Mouse (Mus musculus): ENCODE measurements around the gene Nt5dc1. TPM values are rescaled to one million over a fixed set of nuclear protein-coding genes. Genes with fewer than 3 reads are reported as not detected.
"Not testable (repeated sequence)": the region's sequence is repeated elsewhere in the genome, so short reads cannot be mapped to it uniquely, and the experiment has no call there.

Gene Nt5dc1
- 8.9 and 10.0 TPM in 2 replicates for polyA plus RNA-seq (2011; ENCODE audit: insufficient read length, low read depth, missing spikeins)

DNA sequence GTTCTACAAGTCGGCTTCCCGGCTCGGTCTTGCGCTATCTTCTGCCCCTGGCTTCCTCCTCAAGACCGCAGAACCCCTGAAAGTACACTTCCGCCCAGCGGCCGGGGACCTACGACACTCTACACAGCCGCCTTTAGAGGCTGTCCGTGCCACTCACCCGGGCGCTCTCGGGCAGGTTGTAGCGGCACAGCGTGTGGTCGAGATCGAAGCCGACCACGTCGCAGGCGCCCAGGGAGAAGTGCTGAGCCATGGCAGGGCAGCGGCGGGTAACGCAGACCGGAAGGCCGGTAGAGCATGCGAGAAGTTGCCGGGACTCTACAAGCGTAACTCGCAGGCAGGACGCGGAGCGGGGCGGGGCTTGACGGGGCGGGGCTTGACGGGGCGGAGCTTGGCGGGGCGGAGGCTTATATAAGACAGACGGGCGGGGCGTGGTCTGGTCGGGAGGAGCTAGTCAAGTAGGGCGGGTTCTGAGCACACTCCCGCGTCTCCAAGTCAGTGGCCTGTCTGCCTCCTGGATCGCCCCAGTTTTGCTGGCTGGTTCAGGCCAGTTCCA lies at the start of gene Nt5dc1:
Gene Nt5dc1, minus strand, starts transcription at position 349 of the 553 bp plus-strand sequence.
- H3K4me1 ChIP-seq (ENCODE audit: control insufficient read depth, insufficient read depth, low read length) = peaks cover 4% of the 10 kb centered on the region; the same call in 1 of the 2 replicates
- H3K4me3 ChIP-seq (ENCODE audit: insufficient read depth, low read length) = peak within 1 kb of the TSS; percentile 97
- TF ChIP-seq POLR2A (IDR thresholded peaks at IDR 0.05; ENCODE audit: low read depth, low read length) (peak; percentile 92), CTCF (IDR thresholded peaks at IDR 0.05; ENCODE audit: borderline replicate concordance, insufficient read depth, low read length) (no peak)
- H3K27ac ChIP-seq (ENCODE audit: insufficient read depth, low read length) = peak within 1 kb of the TSS; percentile 75

DNA sequence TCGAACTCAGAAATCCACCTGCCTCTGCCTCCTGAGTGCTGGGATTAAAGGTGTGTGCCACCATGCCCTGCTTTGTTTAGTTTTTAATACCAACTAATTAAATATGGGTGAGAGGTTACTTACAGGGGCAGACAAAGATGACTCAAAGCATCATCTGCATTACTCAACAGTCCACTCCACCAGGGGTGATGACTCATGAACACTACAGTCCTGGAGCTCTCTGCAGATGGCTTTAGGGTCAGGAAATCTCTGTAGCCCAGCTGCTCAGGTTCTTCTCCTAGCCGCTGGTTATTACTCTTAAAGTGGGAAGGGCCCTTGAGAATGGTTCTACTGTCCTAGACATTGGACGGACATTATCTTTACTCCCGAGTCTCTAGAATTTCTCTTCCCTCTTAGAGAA lies 46.0 kb upstream of the Nt5dc1 start:
- Histone ChIP-seq H3K27ac (ENCODE audit: insufficient read depth, low read length) (no peak overlapping the region), H3K4me1 (ENCODE audit: control insufficient read depth, insufficient read depth, low read length) (no peaks in the 10 kb centered on the region), H3K4me3 (ENCODE audit: insufficient read depth, low read length) (no peak overlapping the region)
- TF ChIP-seq POLR2A (IDR thresholded peaks at IDR 0.05; ENCODE audit: low read depth, low read length) = no peak
- no peak for TF ChIP-seq CTCF (IDR thresholded peaks at IDR 0.05; ENCODE audit: borderline replicate concordance, insufficient read depth, low read length)

DNA sequence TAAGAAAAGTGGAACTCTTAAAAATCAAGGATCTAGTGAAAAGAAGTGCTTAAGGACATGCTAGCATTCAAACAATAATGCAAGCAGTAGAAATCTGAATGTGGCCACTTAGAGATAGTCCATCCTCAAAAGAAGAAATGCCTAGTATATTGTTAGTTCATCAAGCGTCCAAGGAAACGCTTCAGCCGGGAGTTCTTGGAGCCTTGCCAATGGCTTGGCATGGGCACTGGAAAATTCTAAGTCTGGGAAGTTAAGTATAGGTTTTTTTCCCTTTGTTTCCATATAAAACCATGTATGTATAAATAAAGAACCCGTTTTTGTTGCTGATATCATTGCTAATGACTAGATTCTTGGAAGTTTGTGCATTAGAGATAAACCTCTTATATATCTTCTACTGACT lies 43.1 kb upstream of the Nt5dc1 start:
- TF ChIP-seq POLR2A (IDR thresholded peaks at IDR 0.05; ENCODE audit: low read depth, low read length) (no peak), CTCF (IDR thresholded peaks at IDR 0.05; ENCODE audit: borderline replicate concordance, insufficient read depth, low read length) (no peak)
- Histone ChIP-seq H3K27ac (ENCODE audit: insufficient read depth, low read length) (no peak overlapping the region), H3K4me1 (ENCODE audit: control insufficient read depth, insufficient read depth, low read length) (no peaks in the 10 kb centered on the region), H3K4me3 (ENCODE audit: insufficient read depth, low read length) (no peak overlapping the region)

DNA sequence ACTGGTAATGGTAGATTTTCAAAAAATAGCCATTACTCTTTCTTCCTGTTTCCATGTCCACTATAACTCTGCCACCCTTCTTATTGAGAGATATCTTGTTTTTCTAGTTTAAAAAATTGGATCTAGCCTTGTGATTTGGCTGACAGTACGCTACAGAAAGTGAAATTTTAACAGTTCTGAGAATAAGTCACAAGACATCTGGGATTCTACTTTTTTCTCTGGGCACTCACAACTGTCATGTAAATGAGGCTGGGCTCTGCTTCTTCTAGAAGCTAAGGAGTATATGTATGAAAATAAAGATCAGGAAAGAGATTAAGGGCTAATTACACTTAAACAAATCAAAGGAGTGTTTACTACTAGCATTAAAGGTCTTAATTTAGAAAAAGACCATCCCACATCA lies 31.1 kb upstream of the Nt5dc1 start:
- TF ChIP-seq POLR2A (IDR thresholded peaks at IDR 0.05; ENCODE audit: low read depth, low read length) (no peak), CTCF (IDR thresholded peaks at IDR 0.05; ENCODE audit: borderline replicate concordance, insufficient read depth, low read length) (no peak)
- H3K4me1 ChIP-seq (ENCODE audit: control insufficient read depth, insufficient read depth, low read length) = no peaks in the 10 kb centered on the region
- no peak overlapping the region for H3K4me3 ChIP-seq (ENCODE audit: insufficient read depth, low read length)
- H3K27ac ChIP-seq (ENCODE audit: insufficient read depth, low read length) = no peak overlapping the region

DNA sequence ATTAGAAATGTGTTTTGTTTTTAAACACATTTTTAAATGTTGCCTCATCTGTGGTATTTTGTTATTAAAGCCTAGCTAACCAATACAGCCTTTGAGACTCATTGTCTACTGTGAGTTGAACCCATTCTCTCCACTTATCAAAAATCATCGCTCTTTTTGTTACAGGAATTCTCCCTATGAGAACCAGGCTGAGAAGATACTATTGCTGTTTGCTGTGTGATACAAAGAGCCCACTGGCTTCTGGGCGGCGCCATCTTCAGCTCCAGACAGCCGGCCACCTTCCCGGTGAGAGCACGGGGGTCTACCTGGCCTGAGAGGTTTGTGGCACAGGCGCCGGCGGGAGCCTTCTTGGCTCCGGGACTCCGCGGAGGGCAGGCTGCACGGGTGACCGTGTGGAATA lies 15.8 kb upstream of the Nt5dc1 start:
- not testable (repeated sequence) for H3K4me3 ChIP-seq (ENCODE audit: insufficient read depth, low read length); H3K4me1 ChIP-seq (ENCODE audit: control insufficient read depth, insufficient read depth, low read length); H3K27ac ChIP-seq (ENCODE audit: insufficient read depth, low read length)

- TF ChIP-seq POLR2A (IDR thresholded peaks at IDR 0.05; ENCODE audit: low read depth, low read length) = no peak
- no peak for TF ChIP-seq CTCF (IDR thresholded peaks at IDR 0.05; ENCODE audit: borderline replicate concordance, insufficient read depth, low read length)
- no peak overlapping the region for H3K4me3 ChIP-seq (ENCODE audit: insufficient read depth, low read length)
- no peak overlapping the region for H3K27ac ChIP-seq (ENCODE audit: insufficient read depth, low read length)
- H3K4me1 ChIP-seq (ENCODE audit: control insufficient read depth, insufficient read depth, low read length) = no peaks in the 10 kb centered on the region
These were observed 13.4 kb upstream of the Nt5dc1 start for GRCm38 (mm10) chr10:34431783-34432182.

GRCm38 (mm10) chr10:34418794-34419193 lies 442 bp upstream of the Nt5dc1 start:
- H3K4me1 ChIP-seq (ENCODE audit: control insufficient read depth, insufficient read depth, low read length); H3K27ac ChIP-seq (ENCODE audit: insufficient read depth, low read length): not testable (repeated sequence)
- H3K4me3 ChIP-seq (ENCODE audit: insufficient read depth, low read length) = peak overlapping the region; percentile 32

GRCm38 (mm10) chr10:34399267-34399666 lies 19.1 kb downstream of the Nt5dc1 start:
- H3K27ac ChIP-seq (ENCODE audit: insufficient read depth, low read length) = no peak overlapping the region
- H3K4me1 ChIP-seq (ENCODE audit: control insufficient read depth, insufficient read depth, low read length) = no peaks in the 10 kb centered on the region
- H3K4me3 ChIP-seq (ENCODE audit: insufficient read depth, low read length) = no peak overlapping the region
- no peak for TF ChIP-seq POLR2A (IDR thresholded peaks at IDR 0.05; ENCODE audit: low read depth, low read length)
- TF ChIP-seq CTCF (IDR thresholded peaks at IDR 0.05; ENCODE audit: borderline replicate concordance, insufficient read depth, low read length) = no peak

DNA sequence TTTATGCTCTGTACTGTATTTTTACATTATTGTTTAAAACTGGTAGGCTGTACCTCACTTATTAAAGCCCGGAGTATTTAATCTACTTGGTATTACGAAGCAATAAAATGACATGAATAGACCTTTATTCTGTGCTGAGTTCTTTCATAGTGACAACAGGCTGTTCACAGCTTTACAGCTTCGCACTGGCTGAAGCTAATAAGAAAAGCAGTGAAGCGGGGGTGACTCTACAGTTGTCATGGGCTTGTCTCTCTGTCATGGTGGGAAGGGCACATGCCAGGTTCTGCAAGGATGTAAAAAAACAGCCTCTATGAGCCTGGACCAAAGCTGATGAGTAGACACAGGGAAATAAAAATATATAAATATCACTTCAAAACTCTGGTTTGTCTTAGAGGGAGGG lies 21.4 kb downstream of the Nt5dc1 start:
- Histone ChIP-seq H3K27ac (ENCODE audit: insufficient read depth, low read length) (no peak overlapping the region), H3K4me1 (ENCODE audit: control insufficient read depth, insufficient read depth, low read length) (no peaks in the 10 kb centered on the region), H3K4me3 (ENCODE audit: insufficient read depth, low read length) (no peak overlapping the region)
- no peak for TF ChIP-seq CTCF (IDR thresholded peaks at IDR 0.05; ENCODE audit: borderline replicate concordance, insufficient read depth, low read length)
- no peak for TF ChIP-seq POLR2A (IDR thresholded peaks at IDR 0.05; ENCODE audit: low read depth, low read length)

- Histone ChIP-seq H3K4me3 (ENCODE audit: insufficient read depth, low read length) (no peak within 1 kb of the TSS), H3K27ac (ENCODE audit: insufficient read depth, low read length) (peak within 1 kb of the TSS; percentile 1; the same call in 1 of the 2 replicates), H3K4me1 (ENCODE audit: control insufficient read depth, insufficient read depth, low read length) (peaks cover 3% of the 10 kb centered on the region; the same call in 1 of the 2 replicates)
- TF ChIP-seq POLR2A (IDR thresholded peaks at IDR 0.05; ENCODE audit: low read depth, low read length) (no peak), CTCF (IDR thresholded peaks at IDR 0.05; ENCODE audit: borderline replicate concordance, insufficient read depth, low read length) (no peak)
These were observed 28.7 kb downstream of the Nt5dc1 start, which contains the start of gene Col10a1 for GRCm38 (mm10) chr10:34389681-34390080. Gene Col10a1 (plus strand): TSS chr10:34389981.

GRCm38 (mm10) chr10:34385636-34386035 lies 32.7 kb downstream of the Nt5dc1 start:
- no peak for TF ChIP-seq CTCF (IDR thresholded peaks at IDR 0.05; ENCODE audit: borderline replicate concordance, insufficient read depth, low read length)
- no peak for TF ChIP-seq POLR2A (IDR thresholded peaks at IDR 0.05; ENCODE audit: low read depth, low read length)
- Histone ChIP-seq H3K4me1 (ENCODE audit: control insufficient read depth, insufficient read depth, low read length) (peaks cover 6% of the 10 kb centered on the region), H3K27ac (ENCODE audit: insufficient read depth, low read length) (no peak overlapping the region), H3K4me3 (ENCODE audit: insufficient read depth, low read length) (no peak overlapping the region)
